Mouse (Mus musculus) heart, postnatal 0 days (tissue): ENCODE data around the gene Evc2. TPM values are rescaled to one million over a fixed set of nuclear protein-coding genes. Genes with fewer than 3 reads are reported as not detected.

Experiments
- ATAC-seq: fragments of 200-750 bp; cut with Nextera tagmentation; 2 replicates; pipeline ENCODE4 v1.8.0; 2017; ENCODE audit warnings: low read depth, moderate number of reproducible peaks, moderate library complexity; ENCODE audit not compliant: insufficient read depth
- DNase-seq: peaks from one replicate; pipeline ENCODE4 v3.0.0-alpha.2; 2016; ENCODE audit warnings: low spot score
- H3K27ac ChIP-seq: fragments of 300-500 bp; sonication (generic); 2 replicates; pipeline ENCODE4 v1.5.1; 2014; ENCODE audit warnings: low read depth, mild to moderate bottlenecking
- H3K27me3 ChIP-seq: fragments of 300-500 bp; sonication (generic); 2 replicates; pipeline ENCODE4 v1.6.1; 2014; ENCODE audit warnings: low read length, mixed read lengths; ENCODE audit not compliant: control insufficient read depth, insufficient read depth
- H3K36me3 ChIP-seq: fragments of 300-500 bp; sonication (generic); replicated peaks from 2 replicates; pipeline ENCODE4 v1.6.1; 2014; ENCODE audit warnings: low read length, mixed read lengths; ENCODE audit not compliant: control insufficient read depth, insufficient read depth
- H3K4me1 ChIP-seq: fragments of 300-500 bp; sonication (generic); 2 replicates; pipeline ENCODE4 v1.6.1; 2014; ENCODE audit warnings: antibody characterized with exemption; ENCODE audit not compliant: control insufficient read depth, insufficient read depth
- H3K4me2 ChIP-seq: fragments of 300-500 bp; sonication (generic); 2 replicates; pipeline ENCODE4 v1.6.1; 2014; ENCODE audit warnings: low read depth, mild to moderate bottlenecking, low read length, moderate library complexity
- H3K4me3 ChIP-seq: fragments of 300-500 bp; sonication (generic); 2 replicates; pipeline ENCODE4 v1.5.1; 2014; ENCODE audit warnings: low read depth, low read length
- H3K9ac ChIP-seq: fragments of 300-500 bp; sonication (generic); replicated peaks from 2 replicates; pipeline ENCODE4 v1.6.1; 2014; ENCODE audit warnings: low read depth, low read length, mixed read lengths
- H3K9me3 ChIP-seq: fragments of 300-500 bp; sonication (generic); replicated peaks from 2 replicates; pipeline ENCODE4 v1.6.1; 2016; ENCODE audit warnings: low read length; ENCODE audit not compliant: control insufficient read depth
- CTCF ChIP-seq: IDR thresholded peaks from 2 replicates; pipeline ENCODE4 v1.5.1; 2016; ENCODE audit warnings: antibody characterized with exemption, control low read depth, low read depth
- EP300 ChIP-seq: IDR thresholded peaks from 2 replicates; pipeline ENCODE4 v1.6.1; 2016; ENCODE audit warnings: antibody characterized with exemption, low read depth
- WGBS: fragments of 180-500 bp; shearing (Covaris S2); extraction: QIAGEN DNeasy Blood & Tissue Kit; methylation state at CpG from one replicate; pipeline ENCODE4 v1.1.7; 2014; 5-methylcytosine and 5-hydroxymethylcytosine counted together
- polyA plus RNA-seq: library from polyadenylated mRNA; unstranded; fragments of >200 nt; fragmentation: Nextera tagmentation; extraction: Ambion mirVana; gene quantifications from 2 replicates; pipeline ENCODE4 v1.2.1, GENCODE M21; 2015
- total RNA-seq: library from RNA; depleted of rRNA; stranded (reverse); fragments of >200 nt; gene quantifications from 2 replicates; pipeline ENCODE4 v1.2.3, GENCODE M21; 2014; ENCODE audit warnings: low replicate concordance; rRNA removed

The Evc2 gene
- total and polyA plus RNA-seq, 2 experiments from 2014 or later, result 3.0 TPM

GRCm38 (mm10) chr5:37472025-37472608 lies 133.8 kb downstream of the Evc2 start:
- Histone ChIP-seq H3K9ac (no peak overlapping the region), H3K4me3 (no peak overlapping the region), H3K27ac (no peak overlapping the region), H3K4me2 (no peak overlapping the region), H3K36me3 (no peaks in the 10 kb centered on the region), H3K4me1 (no peaks in the 10 kb centered on the region), H3K27me3 (no peaks in the 10 kb centered on the region), H3K9me3 (no peaks in the 10 kb centered on the region)
- TF ChIP-seq CTCF (no peak), EP300 (no peak)
- 73% methylated on average over 3 of the region's 3 CpGs for WGBS
- ATAC-seq (no peak), DNase-seq (no peak)

Other genes starting within 250 kb of the Evc2 start
- gene Crmp1, start 96.6 kb upstream of the Evc2 start, total RNA-seq, result 5.2 and 5.5 TPM in 2 replicates
- gene Crmp1, start 96.6 kb upstream of the Evc2 start, polyA plus RNA-seq, result 1.9 and 2.0 TPM in 2 replicates
- gene Evc, start 1.6 kb upstream of the Evc2 start, total RNA-seq, result 2.8 and 4.6 TPM in 2 replicates
- gene Evc, start 1.6 kb upstream of the Evc2 start, polyA plus RNA-seq, result 1.8 and 2.0 TPM in 2 replicates